Mouse (Mus musculus) left cerebral cortex, postnatal 4 days (tissue): ENCODE data around the gene Ppp4r3a. TPM values are rescaled to one million over a fixed set of nuclear protein-coding genes. Genes with fewer than 3 reads are reported as not detected.
A peak's percentile ranks its signal among the peaks of the same experiment; 100 is the strongest.

ENCODE experiments used
- DNase-seq: peaks from one replicate; pipeline ENCODE4 v3.0.0-alpha.2; 2022
- intact Hi-C: fragments of 180-260 bp; cut with DNase I; formaldehyde crosslinking; loops from one replicate; pipeline ENCODE4 v1.15.1; 2025
- total RNA-seq, 2 experiments: library from RNA; stranded (reverse); gene quantifications; 2 replicates each; pipeline ENCODE4 v1.2.3; 2021

Ppp4r3a gene
- total RNA-seq, 2 experiments from 2014 or later: 49.9 to 56.2 TPM

- intact Hi-C loops: no loop called here
- DNase-seq: no peak
Measured at GRCm38 (mm10) chr12:101039956-101040355, 43.5 kb downstream of the Ppp4r3a start.

DNA sequence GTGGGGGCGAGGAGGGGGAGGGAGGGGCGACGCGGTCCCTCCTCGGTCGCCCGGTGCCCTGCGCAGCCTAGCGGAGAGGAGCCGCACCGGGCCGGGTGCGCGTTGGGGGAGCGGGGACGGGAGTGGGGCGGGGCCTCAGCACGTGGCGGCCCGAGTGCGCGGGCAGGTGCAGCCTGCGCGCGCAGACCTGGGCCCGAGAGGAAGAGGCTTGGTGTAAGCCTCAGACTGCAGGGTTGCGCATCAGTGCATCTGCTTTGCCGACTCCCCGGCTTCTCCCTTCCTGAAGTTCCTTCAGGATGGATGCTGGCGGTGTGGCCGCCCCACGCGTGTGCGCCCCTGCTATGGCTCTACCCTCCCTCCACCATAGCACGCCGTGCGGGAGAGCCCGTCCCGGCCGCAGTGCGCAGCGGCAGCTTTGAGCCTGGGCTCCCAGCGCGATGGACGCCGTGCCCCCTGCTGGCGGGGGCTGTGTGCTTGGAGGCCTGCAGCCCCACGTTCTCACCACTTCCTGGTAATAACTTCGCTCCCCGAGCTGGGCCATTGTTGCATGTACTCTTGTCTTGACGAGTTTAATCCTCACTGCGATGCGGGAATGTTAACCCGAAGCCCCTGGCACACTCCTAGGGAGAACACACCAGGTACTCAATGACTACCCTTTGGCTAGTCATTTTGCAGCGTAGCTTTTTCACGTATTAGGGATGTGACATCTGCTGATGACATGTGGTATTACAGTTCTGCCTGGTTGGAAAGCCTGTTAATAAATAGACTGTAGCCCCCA is 54.4 kb downstream of the Ppp4r3a start, which contains the start of gene Ccdc88c:
Ccdc88c (minus strand) TSS at position 103 of the 778 bp plus-strand sequence.
- DNase-seq: peak; percentile 81
- intact Hi-C loops: loop anchor here (1.0 to 5.0 kb wide), 2 partner anchors 71 to 92 kb away; no protein-coding TSS in a partner anchor

GRCm38 (mm10) chr12:101028247-101028953 is 55.1 kb downstream of the Ppp4r3a start:
- intact Hi-C loops: loop anchor here (5.0 kb wide), 1 partner anchor 91 kb away; no protein-coding TSS in a partner anchor
- no peak for DNase-seq

- intact Hi-C loops: loop anchor here (5.0 kb wide), 1 partner anchor 90 kb away; no protein-coding TSS in a partner anchor
- no peak for DNase-seq
Measured at GRCm38 (mm10) chr12:101027451-101028246, 55.9 kb downstream of the Ppp4r3a start.

GRCm38 (mm10) chr12:101026946-101027345 is 56.6 kb downstream of the Ppp4r3a start:
- DNase-seq: peak; percentile 52
- intact Hi-C loops: loop anchor here (5.0 kb wide), 1 partner anchor 90 kb away; no protein-coding TSS in a partner anchor

DNA sequence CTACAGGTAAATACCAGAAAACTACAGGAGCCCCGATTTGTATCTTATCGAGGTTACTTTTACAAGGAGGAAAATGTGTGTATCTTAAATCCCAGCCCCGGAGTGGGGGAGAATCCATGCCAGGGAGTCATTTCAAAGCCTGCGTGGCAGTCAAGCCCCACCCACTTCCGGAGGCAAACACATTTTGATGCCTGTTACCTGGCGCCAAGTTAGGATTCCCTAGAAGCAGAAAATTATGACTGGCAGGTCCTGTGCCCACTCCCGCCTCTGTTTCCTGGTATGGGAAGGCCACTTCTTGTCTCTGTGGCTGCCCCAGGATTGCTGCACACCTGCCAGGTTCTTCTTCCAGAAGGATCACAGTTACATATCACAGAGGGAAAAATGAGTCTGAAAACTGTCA is 57.0 kb downstream of the Ppp4r3a start:
- DNase-seq: no peak
- intact Hi-C loops: loop anchor here (5.0 kb wide), 1 partner anchor 89 kb away; no protein-coding TSS in a partner anchor

DNA sequence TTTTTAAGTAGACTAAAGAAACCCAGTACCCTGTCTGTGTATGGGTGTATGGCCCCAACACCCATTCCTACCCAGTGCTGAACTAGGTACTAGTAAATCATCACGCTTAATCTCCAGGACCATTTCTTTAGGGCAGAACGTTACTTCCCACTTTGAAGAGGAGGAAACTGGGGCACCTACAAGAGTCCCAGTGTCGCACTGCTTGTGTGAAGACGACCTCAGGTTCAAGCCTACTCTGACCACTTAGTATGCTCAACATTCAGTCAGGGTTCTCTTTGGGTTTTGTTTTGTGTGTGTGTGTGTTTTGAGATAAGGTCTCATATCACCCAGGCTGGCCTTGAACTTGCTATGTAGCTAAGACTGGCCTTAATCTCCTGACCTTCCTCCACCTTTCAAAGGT is 57.5 kb downstream of the Ppp4r3a start:
- DNase-seq: no peak
- intact Hi-C loops: loop anchor here (5.0 kb wide), 1 partner anchor 89 kb away; no protein-coding TSS in a partner anchor

- no peak for DNase-seq
- intact Hi-C loops: loop anchor here (5.0 kb wide), 1 partner anchor 88 kb away; no protein-coding TSS in a partner anchor
Measured at GRCm38 (mm10) chr12:101025379-101025778, 58.1 kb downstream of the Ppp4r3a start.

DNA sequence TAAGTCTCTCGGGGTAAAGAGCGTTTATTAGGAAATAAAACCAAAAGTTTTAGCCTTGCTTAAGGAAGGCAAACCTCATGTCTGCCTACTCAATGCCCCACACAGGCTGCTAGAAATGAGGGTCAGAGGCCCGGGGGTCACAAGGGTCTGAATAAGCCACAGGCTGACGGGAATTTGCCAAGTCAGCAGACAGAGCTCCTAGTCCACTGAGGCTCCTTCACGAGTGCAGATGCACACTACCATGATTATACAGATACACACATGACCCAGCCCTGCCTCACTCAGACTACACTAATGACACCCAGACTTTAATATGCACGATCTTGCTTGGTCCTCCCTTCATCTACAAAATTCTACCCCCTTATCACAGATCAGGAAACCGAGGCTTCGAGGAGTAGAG is 58.7 kb downstream of the Ppp4r3a start:
- intact Hi-C loops: loop anchor here (5.0 kb wide), 1 partner anchor 88 kb away; no protein-coding TSS in a partner anchor

DNA sequence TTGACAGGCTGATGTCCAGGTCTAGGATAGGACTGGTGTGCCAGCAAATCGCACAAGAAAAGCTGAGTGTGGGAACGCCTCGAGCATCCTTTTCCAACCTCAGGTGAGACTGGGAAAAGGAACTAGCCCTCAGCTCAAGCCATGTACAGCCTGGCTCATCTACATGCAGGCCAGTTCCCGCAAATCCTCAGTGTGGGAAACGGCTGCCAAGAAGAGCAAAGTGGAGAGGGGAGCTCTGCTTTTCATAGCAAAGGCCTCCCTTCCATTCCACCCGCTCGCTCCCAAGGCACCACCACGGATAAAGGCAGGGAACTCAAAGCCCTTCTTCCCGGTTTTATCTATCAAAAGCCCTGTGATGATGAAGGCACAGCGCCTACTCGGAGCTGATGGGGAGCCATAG is 60.4 kb downstream of the Ppp4r3a start:
- intact Hi-C loops: no loop called here
- DNase-seq: no peak

More for the DNA sequence above, 58.7 kb downstream of the Ppp4r3a start:
- DNase-seq: no peak

DNA sequence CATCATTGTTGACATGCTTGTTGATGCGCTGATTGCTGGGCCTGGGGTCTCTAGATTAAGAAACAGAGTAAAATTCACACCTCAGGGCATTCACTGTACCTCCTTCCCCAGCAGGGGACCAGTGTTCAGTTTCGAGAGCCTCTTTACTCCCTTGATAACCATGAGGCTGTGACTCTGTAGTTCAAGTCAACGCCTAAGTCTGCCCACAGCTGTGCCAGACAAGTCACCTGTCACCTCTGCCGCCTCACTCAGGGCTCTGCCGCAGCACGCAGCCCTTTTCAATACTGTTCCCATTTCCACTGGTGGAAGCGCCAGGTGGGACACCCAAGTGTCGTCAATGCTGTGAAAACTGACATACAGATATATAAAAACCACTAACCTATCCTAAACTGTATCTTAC is 61.1 kb downstream of the Ppp4r3a start:
- no peak for DNase-seq
- intact Hi-C loops: no loop called here

DNA sequence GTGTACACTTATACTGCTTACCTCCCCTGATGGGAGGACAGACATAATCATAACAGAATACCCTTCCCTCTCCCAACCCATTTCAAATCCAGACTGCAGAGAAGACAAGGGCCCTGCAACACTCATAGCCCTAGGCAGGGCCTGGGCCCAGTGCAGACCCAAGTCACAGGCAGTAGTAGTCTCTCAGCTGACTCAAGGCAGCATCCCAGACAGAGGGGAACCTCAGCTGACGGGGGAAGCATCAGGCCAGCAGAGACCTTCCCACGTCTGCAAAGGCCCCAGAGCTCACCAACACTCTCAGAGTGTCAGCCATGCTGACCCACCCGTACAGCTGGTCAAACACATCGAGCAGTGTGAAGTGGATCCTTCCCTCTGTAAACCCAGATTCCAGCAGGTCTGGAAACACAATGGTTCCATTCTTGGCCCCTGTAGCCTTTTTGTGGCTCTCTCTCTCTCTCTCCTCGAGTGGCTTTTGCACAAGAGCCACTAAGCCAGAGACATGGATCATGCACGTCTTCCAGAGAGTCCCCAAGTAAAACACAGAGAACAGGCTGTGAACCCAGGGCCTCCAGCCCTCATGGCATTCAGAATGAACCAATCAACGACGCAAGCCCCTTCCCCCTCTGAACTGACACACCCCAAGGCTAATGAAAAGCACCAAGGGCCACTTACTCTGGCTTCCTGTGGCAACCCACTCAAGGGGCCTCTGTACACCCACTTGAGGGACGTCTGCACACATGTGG is 61.8 kb downstream of the Ppp4r3a start:
- intact Hi-C loops: loop anchor here (2.0 kb wide), 1 partner anchor 63 kb away; no protein-coding TSS in a partner anchor
- DNase-seq: no peak

DNA sequence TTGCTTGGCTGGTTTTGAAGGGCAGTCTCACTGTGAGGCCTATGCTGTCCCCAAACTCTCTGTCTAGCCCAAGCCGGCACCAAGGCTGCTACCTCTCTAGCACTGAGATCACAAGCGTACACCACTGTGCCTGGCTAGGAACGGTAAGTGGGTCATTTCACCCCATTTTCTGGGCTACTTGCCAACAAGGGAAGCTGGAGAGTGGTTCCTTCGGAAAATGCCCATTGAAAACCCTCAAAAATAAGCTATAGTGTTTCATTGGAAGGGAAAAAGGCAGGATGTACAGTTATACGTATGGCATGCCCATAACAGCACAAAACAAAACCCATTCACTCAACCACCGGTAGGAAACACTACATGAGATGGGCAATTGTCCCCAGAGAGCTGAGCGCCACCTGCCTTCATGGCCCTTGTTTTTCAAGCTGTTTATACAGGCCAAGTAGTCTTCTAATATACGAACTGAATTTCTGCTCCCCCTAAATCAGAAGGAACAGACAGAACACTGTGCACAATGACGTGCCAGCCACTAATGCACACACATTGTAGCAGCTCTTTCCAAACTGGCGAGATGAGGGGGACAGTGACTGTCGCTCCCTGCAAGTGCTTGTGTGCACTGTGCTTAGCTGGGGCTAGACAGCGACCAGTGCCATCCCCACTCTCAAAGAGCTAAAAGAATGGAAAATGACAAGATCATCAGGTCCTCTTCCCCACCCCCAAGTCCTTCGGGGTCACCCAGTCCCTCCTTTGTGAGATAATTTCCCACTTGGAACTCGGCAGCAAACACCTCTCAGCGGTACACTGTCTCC is 63.1 kb downstream of the Ppp4r3a start:
- DNase-seq: no peak
- intact Hi-C loops: loop anchor here (2.0 kb wide), 1 partner anchor 62 kb away; no protein-coding TSS in a partner anchor

DNA sequence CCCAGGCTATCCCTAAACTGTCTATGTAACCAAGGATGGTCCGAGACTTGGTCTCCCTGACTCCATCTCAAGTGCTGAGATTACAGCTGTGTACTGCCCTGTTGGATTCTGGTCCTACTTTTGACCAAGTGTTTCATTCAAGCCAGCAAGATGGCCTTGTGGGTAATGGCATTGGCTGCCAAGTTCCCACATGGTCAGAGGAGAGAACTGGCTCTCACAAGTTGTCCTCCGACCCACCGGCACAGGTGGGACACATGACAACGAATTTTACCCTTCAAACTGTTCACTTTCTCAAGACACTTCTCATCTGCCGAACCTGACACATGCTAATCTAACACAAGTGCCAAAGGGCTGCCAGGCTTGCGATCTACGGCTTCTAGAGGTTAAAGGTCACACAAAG is 64.1 kb downstream of the Ppp4r3a start:
- no peak for DNase-seq
- intact Hi-C loops: no loop called here

DNA sequence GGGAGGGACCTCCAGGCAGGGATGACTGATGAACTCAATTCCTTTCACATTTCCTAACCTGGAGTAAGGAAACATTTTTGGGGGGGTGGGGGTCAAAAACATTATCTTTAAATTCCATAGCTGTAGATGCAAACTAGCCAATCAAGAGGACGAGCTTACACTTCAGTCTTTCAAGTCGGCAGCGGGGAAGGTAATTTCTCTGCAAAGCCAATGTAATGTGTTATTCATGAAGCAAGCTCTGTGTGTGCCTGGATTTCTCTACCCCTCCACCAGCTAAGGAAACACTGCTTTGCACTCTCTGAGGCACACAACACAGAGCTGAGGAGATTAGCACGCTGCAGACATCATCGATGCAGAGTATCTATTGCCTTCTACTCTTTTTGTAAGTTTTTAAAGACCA is 64.5 kb downstream of the Ppp4r3a start:
- no peak for DNase-seq
- intact Hi-C loops: no loop called here

DNA sequence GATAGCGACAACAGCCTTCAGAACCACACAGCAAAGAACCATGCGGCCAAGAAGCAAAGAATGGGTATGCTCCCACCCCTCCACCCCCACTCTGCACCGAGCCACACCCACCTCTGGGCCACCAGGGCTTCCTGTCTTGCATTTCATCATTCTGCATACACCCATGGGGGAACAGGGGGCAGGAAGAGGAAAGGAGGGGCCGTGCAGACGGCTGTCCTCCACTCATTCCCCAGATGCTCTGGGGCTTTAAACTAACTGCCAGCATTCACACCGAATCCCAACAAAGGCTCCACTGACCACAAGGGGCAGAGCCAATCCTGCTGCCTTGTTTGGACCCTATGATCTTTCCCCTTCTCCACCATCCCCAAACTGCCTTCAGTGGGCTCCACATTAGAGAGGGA is 65.5 kb downstream of the Ppp4r3a start:
- intact Hi-C loops: no loop called here

DNA sequence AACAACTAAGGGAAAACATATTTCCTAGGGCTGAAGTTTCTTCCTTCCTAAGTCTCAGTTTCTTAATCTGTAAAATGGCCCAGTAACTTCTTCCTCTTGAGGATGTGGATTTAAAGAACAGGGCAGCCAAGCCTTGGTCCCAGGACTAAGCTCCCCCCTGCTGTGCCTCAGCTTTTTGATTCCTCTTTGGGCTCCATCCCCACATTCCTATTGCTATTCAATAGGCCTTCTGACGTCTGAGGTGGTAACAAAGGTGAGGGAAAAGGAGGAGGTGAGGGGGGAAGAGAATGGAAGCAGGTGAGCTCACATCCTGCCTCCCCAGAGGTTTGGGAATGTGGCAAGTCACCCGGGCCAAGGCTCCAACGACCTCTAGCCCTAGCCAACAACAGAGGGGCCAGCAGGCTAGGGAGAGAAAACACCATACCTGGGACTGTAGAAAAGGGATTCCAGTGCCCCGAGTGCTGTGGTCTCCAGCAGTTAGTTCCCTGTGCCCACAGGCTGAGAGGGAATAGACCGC is 67.0 kb downstream of the Ppp4r3a start:
- intact Hi-C loops: no loop called here
- DNase-seq: no peak

More for the DNA sequence above, 65.5 kb downstream of the Ppp4r3a start:
- no peak for DNase-seq

DNA sequence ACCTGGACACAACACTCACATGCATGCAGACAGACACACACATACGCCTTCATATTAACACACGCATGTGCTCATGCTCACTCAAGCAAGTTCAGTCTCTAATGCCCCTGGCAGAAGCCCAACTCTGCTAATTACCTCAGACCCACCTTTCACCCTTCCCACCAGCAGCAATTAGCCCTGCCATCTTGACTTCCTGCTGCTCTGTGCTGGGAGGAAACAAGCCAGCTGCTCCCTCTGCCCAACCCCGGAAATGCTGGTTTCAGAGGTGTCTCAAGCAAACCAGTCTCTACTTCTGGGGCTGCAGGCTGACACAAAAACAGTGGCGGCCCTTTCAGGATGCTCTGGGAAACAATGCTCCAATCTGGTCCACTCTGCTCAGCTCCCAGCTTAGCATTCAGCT is 67.6 kb downstream of the Ppp4r3a start:
- intact Hi-C loops: no loop called here
- peak; percentile 79 for DNase-seq

GRCm38 (mm10) chr12:101015165-101015560 is 68.3 kb downstream of the Ppp4r3a start:
- intact Hi-C loops: no loop called here
- DNase-seq: no peak
